Mouse (Mus musculus) retina, adult 2 months (tissue): ENCODE data around the gene Sf3a3.

Experiments
- DNase-seq: peaks from one replicate; pipeline ENCODE4 v3.0.0-alpha.2; 2012; ENCODE audit warnings: low read depth, low spot score

The Sf3a3 gene

DNA sequence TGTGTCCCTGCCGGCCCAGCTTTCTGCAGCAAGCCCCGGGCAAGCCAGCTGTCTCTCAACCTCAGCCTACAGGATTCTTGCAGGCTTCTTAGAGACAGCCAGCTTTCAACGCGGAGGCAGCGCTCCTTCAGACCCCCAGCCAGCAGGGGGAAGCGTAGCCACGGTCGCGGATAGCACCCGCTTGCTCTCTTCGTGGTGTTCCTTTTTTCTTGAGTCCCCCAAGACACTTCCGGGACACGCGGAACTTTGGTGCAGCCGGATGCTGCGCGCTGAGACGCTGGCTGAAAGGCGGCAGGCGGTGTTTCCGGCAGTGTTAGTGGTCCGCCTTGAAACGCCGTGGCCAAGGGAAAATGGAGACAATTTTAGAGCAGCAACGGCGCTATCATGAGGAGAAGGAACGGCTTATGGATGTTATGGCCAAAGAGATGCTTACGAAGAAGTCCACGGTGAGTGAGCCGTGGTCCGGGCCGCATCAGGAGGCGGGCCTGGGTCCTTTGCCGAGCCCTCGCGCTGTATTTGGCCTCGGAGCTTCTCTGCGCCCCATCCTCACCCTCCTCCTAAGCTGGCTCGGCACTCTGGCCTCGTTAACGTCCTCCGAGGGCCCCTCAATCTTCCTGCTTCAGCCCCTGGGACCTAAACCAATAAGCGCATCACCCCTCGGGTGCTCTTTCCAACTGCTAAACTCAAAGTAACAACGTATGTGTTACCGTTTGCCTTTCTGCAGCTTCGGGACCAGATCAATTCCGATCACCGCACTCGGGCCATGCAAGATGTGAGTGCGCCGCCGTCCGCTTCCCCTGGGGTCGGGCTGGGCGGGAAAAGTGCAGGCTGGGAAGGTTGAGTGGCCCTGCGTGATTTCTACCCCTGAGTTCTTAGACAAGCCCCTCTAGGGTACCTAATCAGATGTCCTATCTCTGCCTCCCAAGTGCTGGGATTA, at the start of gene Sf3a3:
Gene Sf3a3 (plus strand): TSS at position 232 of the 937 bp plus-strand sequence.
- DNase-seq: peak; percentile 95

DNA sequence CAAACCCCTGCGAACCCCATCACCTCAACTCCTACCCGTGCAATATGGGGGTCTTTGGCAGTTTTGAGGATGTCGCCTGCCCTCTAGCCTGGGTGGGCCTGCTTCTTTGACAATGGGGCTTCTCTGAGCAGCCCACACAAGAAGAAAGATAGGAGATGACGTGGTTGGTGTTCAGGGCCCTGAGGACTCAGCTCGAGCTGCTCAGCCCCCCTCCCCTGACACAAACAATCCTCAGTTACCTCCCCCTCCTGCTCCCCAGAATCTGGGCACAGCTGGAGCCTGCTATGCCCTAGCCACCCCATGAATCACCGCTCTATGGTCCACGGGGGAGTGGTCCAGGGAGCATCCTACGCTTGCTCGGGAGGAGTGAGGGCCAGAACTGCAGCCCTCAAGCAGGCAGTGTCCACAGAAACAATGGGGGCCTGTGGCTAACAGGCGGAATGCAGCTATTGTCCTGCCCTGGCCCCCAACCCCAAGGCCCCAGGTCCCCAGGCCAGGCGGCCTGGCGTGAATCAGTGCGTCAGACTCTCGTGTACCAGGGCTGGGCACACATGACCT, 47.0 kb upstream of the Sf3a3 start:
- DNase-seq: no peak

DNA sequence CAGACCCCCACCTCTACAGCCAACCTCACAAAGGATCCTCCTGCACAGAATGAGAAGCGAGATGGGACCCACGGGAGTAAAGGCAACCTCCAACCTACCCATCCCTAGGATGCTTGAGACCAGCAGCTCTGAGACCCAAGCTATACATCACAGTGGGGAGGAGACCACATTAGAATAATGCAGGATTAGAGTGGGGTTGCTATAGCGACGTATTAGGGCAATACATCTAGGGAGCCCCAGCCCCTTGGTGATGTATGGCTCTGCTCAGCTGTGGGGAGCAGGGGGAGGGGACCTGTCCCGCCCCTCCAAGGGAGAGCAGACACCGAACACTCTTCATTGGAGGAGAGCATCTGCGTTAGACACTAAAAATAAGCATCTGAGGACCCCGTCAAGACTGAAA, 46.5 kb upstream of the Sf3a3 start:
- DNase-seq: no peak

DNA sequence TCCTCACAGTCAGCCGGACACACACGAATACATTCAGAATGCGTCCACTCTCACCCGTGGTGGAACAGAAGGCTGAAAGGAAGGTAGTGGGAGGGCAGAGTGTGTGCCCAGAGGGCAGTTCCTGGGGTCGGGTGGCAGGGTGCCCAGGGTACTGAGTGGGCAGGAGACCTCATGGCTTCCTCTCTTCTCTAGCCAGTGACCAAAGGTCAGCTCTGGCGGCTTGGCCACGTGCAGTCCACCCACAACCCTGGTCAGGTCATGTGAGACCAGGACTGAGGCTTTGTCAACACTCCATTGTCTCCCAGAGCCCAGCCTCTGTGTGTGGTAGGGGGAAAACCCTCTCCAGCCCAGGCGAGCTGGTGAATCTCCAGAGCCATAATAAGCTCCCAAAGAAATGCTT, 44.3 kb upstream of the Sf3a3 start:
- DNase-seq: no peak

DNA sequence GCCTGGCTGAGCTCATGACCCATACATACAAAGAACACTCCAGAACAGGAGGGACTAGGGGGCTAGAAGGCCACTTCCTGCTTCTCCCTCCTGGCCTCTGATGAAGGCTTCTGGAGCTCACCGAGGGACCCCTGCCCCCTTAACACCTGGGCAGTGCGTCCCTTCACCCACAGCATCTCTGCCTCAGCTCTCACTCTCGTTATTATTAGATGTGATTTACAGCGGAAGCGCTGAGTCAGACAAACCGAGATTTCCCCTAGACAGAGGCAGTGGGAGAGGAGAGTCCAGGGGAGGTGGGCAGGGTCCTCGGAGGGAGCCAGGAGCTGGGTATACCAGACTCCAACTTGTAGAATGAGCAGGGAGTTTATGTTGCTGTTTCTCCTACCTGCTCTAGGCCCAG, 43.0 kb upstream of the Sf3a3 start:
- DNase-seq: no peak

DNA sequence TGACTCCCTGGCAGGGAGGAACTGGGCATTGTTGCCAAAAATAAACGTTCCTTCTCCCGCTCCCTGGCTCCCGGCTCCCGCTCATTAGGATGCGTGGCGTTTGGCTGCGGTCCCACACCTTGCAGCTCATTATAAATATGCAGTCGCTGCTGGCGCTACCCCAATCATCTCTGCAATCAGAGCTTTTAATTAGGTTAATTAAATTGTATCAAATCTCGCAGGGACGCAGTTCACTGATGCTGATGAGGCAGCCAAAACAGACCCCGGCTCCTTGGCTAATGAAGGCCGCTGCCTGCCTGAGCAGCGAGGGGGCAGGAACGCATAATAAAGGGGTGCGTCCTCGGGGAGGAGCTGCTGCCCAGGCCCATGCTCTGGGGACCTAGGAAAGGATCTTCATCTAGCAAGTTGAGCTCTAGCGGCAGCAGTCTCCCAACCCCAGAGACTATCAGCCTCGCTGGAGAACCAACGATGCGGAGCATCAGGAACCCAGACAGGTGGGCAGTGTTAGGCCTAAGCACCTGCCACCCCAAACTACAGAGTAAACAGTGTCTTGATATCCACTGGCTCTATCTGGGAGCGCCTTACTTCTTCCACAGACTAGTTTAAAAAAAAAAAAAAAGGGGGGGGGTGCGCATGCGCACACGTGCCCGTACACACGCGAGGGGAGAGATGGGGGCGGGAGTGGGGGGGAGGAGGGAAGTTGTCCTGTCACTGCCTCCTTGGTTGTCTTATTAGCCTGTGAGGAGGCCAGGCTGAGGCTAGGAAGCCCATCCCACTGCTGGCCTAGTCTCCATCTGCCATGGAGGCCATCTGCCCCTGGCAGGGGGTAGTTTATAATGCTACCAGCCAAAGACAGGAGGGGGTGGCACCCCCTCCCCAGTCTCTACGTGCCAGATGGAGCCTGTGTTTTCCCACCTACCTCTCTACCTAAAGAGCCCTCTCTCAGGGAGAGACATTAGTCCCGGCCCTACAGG, 41.9 kb upstream of the Sf3a3 start:
- DNase-seq: no peak

DNA sequence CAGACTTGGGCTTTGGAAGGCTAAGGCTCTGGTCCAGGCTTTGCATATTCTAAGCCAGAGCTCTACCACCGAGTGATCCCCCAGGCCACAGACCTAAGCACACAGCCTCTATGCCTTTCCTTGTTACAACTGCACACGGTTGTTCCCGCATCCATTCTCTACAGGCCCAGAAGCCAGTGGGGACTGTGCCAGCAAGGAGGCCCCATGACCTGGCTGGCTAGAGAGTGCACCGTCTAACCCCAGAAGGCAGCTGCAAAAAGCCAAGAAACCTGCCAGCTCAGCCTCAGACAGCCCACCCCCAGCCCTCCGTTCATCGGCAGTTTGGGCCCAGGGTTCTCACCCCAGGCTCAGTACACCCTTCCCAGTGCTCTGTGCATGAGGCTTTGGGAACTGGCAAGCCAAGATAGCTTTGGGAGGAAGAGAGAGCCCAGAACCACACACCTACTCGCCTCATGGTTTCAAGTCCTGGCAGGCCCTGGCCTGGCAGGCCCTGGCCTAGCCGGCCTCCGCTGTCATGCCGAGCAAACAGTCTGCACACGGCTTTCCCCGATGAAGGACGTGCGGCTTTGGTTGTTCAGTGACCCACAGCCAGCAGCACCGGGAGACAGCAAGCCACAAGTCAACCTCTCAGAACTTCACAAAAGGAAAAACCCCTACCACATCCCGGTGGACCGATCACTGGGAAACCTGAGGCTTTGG, 40.1 kb upstream of the Sf3a3 start:
- no peak for DNase-seq

DNA sequence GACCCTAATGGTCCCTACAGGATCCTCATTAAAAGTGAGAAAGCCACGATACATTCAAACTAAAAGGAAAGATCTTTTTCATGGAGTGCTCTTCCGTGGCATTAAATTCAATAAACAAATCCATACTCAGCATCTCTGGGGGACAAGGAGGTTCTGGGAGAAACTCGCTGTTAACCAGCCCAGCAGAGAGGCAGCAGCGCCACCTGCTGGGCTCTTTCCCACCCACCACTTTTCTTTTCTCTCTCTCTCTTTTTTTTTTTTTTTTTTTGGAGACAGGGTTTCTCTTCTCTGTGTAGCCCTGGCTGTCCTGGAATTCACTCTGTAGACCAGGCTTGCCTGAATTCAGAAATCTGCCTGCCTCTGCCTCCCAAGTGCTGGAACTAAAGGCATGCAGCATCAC, 39.5 kb upstream of the Sf3a3 start:
- DNase-seq: no peak

DNA sequence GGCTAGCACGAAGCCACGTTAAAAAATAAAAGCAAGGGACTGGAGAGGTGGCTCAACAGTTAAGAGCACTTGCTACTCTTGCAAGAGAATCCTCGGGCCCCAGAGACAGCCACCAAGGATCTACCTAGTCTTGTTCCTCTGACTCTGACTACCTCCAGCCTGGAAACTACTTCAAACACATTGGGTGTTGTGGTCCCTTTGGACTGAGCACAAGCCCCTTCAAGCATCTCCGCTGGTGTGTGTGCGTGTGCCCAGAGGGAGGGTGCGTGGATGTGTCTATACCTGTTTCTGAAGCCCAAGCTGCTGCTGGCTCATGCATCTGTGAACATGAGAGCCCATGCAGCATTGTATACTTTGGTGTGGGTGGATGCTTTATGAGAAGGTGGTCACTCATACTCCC, 38.6 kb upstream of the Sf3a3 start:
- no peak for DNase-seq

DNA sequence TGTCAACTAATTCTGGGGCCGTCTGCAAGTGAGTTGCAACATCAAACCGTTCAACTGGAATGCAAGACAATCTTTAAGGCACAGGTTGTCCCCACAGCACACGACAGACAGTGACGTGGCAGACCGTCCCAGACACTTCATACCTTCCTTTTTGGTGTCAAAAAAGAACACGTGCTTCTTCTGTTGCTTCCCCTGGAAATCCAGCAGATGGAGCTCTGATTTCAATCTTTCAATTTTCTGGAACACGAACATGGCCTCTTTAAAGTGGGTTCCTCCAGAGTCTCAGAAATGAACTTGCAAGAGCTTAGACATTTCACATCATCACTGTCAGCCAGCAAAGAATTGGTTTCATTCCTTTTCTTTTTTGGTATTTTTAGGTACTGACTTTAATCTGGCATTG, 32.3 kb upstream of the Sf3a3 start:
- no peak for DNase-seq

DNA sequence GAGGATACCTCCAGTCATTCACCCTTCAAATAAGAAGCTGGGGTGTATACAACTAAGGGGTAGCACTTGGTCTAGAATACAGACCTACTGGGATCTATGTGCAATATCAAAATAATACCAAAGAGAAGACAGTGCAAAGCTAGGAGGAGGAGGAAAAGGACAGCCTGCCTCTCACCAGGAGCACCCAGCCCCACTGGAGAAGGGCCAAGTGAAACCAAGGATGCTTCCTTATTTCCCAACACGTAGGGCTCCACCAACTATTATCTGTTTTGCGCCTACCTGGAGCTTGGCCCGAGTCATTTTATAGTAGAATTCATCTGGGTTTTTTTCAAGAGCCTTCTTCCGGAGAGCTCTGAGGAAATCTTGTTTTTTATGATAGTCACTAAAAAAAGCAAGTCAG, 31.1 kb upstream of the Sf3a3 start:
- no peak for DNase-seq

DNA sequence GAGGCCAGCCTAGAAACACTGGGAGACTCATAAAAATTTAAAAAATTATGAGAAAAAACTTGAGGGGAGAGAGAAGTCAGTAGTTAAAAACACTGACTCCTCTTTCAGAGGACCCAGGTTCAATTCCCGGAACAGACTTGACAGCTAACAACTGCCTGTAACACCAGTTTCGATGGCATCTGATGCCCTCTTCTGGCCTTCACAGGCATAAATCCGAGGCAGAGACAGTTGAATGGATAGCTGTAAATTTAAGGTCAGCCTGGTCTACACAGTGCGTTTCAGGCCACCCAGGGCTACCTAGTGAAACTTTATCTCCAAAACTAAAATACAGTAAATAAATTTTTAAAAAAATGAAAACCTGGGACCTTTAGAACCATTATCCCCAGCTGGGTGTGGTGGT, 29.6 kb upstream of the Sf3a3 start:
- no peak for DNase-seq

DNA sequence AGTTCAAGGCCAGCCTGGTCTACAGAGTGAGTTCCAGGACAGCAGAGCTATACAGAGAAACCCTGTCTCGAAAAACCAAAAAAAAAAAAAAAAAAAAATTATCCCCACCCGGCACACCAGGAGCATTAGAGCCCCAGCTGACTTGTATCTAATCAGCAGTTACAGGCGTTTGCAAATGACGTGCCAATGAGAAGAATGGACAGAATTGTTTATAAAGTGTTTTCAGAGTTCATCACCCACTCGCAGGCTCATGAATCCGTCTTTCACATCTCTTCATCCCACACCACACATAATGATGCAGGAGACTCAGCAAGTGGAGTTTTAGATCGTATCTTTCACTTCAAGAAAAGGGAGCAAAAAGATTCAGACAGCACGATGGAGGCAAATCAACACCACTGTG, 29.1 kb upstream of the Sf3a3 start:
- no peak for DNase-seq

DNA sequence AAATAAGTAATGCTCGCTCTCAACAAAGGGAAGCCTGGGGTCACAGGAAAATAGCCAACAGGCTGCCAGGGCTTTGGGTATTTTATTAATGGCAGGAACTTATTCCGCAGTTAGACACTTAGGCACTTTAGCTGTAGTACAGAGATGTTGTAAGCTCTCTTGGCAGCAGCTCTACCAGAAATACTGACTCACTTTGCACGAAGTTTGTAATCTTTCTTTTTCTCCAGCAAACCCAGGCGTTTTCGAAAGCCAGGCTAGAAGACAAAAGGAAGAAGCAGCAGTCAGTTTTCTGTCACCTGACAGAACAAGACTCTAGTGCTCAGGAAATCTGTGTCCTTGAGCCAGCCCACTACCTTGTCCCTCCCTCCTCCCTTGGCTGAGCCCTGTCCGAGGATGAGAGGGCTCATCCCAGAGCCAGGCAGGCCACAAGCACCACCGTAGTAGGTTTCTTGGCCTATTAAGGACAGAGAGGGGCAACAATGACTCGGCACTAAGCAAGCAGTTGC, 28.6 kb upstream of the Sf3a3 start:
- no peak for DNase-seq

DNA sequence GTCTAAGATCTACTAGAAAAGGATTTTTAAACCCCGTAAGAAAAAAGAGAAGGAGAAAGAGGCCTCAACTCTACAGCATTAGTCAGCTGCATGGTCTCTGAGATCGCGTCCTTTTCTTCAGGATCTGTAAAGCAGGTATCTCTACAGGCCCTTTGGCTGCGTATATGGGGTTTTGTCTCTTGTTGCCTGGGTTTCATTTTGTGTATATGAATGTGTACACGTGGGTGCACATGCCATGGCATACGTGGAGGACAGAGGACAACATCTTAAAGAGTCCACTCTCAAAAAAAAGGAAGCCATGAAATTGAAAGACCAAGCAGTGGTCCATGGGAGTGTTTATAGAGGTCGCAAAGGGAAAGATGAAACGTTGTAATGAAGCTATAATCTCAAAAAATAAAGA, 23.1 kb upstream of the Sf3a3 start:
- DNase-seq: no peak

DNA sequence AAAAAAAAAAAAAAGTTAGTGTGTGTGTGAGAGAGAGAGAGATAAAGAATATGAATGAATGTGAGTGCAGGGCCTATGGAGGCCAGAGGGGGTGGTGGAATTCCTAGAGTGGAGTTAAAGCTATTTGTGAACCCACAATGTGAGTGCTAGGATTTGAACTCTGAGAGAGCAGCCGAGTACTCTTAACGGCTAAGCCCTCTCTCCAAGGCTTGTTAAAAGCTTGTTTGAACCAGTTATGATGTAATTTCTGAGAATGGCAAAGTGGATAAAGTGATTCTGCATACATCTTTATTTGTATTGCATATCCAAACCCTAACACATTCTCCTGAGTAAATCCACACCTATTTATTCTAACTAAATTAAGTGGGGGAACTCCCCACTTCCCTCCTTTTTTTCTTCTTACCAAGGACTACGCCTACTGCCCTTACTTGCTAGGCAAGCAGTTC, 22.1 kb upstream of the Sf3a3 start:
- no peak for DNase-seq

DNA sequence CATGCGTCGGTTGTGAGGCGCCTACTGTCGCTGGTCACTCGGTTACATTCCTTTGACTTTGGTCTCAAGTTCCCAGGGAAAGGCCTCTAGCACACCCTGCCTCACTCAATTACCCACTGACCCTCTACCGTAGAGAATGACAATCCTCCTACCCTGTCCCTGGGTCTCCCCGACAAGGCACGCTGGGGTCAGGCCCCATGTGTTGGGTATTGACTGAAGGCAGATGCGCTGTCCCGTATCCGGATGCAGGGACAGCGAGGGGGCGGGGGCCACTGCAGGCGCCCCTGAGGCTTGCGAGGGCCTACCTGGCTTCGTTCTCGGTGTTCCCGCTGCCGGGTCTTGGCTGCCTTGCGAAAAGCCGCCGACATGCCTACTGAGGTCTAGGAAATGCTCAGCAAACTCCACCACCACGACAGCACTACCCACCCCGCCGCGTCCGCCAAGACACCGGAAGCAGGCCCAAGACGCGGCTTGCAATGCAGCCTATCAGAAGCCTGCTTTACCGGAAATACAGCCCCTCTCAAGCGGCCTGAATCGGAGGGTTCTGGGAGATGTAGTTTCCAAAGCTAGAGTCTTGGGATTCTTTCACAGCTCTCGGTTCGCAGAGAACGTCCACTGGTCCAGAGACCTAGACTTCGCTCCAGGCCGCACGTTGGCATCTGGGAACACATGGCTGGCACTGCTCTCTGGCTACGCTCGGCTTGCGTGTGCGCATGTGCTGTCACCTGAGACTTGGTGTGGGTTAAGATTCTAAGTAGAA, 21.3 kb upstream of the Sf3a3 start, which contains the start of gene Utp11:
Gene Utp11 (minus strand): TSS at position 466 of the 760 bp plus-strand sequence.
- peak; percentile 80 for DNase-seq

DNA sequence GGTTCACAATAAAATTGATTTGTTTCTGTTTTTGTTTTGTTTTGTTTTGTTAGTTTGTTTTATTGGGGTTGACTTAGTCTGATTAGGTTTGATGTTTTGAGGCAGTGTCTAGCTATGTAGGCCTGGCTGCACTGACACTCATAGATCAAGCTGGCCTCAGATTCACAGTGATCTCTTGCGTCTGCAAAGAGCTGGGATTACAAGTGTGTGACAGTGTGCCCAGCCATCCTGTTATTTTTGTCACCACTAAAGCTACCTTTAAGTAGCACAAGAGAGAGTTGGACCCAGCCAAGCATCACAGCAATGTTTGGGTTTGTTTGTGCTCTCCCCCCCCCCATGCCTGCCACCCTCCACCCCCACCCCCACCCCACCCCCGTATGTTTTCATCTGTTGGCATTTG, 20.0 kb upstream of the Sf3a3 start:
- DNase-seq: no peak

DNA sequence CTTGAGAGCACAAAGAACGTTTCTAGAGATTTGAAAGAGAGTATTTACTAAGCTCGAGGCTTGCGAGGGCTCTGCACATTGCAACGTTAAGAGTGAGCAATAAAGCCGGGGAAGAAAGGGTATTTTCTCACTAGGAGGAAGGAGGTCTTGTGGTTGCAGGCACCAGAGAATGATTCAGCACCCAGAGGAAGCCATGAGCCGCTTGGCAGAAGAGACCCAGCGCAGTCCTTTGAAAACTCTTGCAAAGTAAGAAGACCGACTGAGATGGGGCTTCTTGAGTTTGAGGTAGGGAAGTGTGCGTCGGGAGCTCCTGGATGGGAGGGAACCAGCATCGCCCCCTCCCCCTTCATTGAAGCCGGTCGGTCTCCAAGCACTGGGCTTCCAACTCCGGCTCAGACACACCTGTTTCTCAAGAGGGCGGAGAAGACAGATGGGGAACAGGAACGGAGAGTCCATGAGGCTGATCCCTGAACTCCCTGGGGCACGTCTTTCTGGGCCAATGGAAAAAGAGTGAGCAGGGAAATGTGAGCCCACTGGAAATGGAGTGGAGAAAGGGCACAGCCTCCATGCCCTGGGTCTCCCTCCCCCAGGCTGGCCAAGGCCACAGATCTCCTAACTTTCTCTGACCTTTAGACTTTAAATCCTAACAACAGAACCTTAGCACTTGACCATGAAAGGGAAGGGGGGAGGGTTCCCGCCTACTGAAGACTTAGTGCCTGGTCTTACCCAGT, 18.6 kb upstream of the Sf3a3 start:
- DNase-seq: no peak

DNA sequence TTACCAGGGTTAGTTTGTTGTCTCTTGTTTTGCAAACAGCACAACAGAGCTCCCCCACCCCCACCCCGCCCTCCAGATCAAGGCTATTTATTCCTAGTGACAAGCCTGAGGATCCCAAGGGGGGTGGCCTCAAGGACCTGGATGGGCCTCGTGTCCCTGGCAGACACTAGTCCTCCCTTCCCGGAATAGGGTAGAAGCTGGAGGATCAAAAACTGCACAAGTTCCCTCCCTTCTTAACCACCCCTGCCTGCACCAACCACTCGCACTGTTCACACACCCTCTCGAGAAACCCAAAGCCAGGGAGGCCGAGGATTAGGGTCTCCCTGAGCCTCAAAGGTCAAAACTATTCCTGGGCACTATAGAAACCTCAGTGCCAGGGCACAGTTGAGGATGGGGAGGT, 14.8 kb upstream of the Sf3a3 start:
- no peak for DNase-seq
